Mouse (Mus musculus) spleen, postnatal 14 days (tissue): ENCODE data around the gene Itgb6.

Experiments used
- DNase-seq, 2 experiments: peaks; one replicate each; pipeline ENCODE4 v3.0.0; 2021 to 2022; ENCODE audit warnings: low spot score in 2 of 2

Itgb6 gene

DNA sequence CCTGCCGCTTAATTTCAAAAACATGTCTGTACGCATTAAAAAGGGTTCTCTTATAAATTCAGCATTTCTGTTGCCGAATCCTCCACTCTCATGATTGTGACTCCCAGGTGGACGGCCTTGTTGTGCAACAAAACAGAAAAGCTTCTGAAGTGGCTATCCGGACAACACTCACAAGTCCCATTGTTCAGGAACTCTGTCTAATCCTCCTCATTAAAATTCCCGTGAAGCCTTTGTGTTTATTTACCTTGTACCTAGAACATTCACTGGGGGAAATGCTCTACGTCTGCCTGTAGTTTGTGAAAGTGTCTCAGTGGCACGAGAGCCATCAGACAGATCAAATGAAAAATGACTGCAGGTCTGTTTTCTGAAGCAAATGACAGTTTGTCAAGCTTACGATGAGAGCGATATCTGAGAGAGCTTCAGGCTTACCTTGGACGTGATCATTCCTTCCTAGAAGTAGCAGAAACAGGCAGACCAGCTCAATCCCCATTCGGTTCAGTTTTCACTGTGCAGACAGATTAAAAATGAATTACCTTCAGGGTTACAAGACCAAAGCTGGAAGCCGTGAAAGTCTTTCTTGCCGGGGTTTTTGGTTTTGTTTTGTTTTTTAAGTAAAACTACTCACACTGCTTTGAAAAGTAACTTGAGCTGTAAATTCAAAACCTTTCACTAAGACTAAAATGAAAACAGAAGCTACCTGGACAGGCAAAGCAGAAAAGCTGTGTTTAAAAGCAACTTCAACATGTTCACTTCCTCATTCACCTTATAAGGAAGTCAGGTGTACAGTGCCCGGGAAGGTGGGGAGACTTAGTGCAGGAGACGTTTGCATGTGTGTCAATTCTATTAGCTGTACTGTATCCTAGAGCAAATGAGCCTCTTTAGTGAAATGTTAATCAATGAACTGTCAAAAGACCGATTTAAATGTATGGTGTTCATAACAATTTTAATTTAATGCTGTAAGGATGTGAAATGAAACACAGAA is 49.2 kb downstream of the Itgb6 start:
- DNase-seq, result no peak

DNA sequence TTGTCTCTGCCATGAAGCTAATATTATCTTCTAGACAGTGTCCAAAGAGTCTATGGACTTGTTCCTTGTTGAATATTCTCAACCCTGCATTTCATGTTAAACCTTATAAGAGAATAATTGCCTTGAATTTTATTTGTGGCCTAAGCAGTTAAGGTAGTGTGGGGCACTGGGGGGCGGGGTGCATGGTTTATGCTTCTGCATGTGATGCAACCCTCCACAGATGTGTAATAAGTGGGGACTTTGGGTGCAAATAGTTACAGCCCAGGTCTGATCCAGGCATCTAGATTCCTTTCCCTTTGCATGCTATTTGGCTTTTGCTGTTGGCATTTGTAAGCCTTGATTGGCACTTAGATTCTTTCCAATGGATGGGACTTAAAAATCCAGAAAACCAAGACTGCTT is 51.2 kb downstream of the Itgb6 start:
- DNase-seq, result no peak

DNA sequence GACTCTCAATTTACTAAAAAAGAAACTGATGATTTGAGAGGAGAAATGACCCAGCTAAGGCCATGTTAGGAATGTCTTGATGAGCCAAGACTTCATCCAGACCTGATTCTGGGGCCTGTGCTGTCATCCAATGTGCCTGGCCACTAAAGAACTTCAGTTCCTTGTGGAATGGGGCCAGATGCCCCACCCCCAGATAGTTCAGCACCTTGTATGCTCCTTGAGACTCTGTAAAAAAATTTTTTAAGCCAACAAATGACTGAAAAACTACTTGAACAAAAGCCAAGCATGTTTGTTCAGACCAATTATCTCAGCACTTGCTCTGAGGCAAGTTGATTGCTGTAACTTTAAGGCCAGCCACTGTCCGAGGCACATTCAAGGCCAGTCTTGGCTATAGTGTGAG is 59.4 kb downstream of the Itgb6 start:
- DNase-seq, result no peak

DNA sequence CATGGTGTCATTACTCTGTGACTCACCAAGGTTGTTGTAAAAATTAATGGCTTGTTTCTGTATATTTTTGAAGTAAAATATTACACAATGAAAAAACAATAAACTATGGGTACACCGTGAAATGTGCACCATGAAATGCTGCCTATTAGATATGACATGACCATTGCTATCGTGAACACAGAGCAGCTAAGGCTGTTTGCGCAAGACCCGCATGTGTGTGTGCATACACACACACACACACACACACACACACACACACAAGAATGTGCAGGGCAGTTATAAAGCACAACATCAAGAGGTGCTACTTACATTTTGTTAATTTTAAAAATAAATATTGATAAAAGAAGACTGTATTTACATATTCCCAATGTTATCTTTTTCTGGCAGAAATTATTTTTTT is 62.5 kb downstream of the Itgb6 start:
- DNase-seq, result no peak

DNA sequence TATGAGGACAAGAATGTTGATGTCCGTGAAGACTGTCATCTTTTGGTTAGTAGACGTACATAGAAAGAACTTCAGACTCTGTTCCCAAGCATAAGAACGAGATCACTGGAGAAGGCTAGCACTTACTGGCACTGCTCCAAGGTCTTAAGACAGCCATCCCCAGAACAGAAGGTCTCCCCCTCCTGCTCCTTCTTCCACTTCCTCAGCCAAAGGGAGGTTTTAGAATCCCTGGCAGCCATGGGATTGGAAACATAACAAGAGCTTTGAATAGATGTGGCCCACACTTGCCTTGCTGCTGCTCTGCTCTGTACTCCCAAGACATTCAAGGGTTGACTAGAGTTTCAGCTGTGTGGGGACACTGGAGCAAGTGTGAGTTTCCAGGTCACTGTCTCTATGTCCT is 63.5 kb downstream of the Itgb6 start:
- no peak for DNase-seq

DNA sequence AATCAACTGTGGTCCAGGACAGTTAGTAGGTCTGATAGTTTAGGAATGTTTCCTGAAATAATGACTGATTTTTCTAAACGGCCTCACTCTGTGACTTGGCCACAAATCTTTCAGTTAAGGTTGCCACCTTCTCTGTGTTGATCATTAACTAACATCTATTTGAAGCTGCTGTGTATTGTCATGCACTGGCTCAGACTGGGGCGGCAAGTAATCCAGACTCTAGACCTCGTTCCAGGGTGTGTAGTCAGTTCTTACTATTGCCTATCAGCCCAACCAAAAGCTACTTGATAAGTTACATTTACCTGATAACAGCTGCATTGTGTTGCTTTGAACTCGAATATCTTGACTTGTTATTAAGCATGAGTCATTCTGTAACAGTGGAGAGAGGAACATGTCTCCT is 67.6 kb downstream of the Itgb6 start:
- DNase-seq, result no peak

DNA sequence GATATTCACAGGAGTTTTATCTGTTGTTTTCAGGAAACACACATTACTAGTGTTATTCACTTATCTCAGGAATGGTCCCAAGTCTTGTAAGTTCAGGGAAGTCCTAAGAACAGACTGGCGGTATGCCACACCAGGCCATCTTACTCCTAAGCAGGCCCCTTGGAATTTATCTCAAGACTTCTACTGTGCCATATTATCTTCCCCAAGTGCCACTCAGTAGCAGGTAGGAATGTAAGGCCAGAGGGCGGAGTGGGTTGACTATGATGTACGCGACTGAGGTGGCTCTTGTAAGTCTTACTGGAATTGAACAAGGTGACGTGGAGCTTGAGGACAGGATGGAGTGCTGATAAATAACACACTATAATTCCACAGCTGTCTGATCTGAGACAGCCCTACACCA is 72.3 kb downstream of the Itgb6 start:
- DNase-seq, result no peak

DNA sequence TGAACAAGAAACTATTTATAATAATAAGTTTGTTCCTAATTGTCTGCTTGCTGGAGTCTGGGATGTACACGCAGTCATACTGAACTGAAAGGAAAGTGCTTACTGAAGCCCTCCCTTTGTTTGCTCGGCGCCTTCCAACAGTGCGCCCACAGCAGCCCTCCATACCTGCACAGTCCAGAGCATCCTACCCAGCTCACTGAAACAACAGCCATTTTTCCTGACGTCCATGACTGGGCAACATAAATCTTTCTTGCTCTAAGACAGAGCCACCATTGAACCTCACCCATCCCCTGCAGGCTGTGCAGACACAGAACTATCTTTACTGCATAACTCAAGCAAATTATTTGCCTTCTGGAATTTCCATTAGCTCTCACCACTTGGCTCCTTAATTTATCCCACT is 74.8 kb downstream of the Itgb6 start:
- no peak for DNase-seq

DNA sequence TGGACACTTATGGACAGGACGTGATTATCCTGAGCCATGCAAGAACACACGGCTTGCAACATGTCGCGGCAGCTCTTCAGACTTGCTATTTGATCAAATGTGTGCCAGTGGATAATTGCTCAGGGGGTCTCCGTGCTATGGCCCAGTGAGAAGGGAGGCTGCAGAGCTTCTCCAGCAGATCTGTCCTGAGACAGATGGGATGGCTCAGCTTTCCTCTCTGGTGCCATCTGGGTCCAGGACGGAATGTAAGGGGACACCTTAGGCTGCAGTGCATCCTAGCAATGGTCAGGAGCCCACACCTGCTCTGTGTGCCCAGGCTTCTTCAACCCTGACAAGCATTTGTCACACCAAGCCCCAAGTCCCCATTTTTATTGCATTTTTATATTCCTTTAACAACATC is 75.9 kb downstream of the Itgb6 start:
- no peak for DNase-seq

DNA sequence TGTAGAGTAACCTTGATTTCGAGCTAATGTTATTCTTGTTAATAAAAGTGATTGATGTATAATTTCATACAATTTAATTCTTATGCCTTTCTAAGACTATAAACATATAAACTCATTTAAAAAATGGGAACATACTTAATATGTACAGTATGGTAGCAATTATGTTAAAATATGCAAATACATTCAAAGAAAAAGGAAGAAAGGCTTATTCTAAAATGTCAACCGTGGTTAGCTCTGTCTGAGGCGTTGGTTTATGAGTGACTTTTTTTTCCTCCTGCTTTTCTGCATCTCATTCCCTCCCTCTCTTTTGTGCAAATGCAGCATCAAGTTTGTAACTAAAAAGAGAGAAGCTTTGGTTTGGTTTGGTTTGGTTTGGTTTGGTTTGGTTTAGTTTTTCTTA is 79.0 kb downstream of the Itgb6 start:
- no peak for DNase-seq

DNA sequence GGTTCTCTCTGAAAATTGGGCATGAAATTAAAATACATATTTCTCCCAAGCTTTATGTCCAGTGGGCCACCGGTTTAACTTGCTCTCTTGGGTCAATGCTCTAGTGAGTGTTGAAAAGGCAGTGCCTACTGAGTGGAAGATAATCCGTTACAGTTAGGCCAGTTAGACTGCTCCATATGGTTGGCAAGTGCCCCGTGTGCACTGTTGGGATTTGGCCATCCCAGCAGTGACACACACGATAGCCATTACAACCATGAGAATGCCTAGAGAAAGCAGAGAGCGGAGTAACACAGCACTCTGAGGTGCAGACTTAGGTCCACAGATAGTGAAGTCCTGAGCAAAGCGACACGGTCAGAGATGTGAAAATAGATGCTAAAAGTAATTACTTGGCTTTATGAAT is 79.8 kb downstream of the Itgb6 start:
- no peak for DNase-seq

DNA sequence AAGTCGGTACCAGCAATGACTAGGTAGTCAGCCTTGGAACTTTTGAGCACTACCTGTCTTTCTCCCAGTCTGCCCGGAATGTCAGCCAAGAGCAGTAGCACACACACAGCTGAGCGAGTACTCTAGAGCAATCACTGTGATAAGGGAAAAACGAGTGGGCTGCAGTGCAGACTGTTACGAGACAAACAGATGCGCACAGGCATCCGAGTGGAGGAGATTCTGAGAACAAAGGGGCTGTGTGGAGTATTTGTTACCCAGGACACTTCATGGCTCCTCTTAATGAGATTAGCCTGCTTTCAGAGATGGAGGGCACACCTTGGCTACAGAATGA is 82.1 kb downstream of the Itgb6 start:
- no peak for DNase-seq

DNA sequence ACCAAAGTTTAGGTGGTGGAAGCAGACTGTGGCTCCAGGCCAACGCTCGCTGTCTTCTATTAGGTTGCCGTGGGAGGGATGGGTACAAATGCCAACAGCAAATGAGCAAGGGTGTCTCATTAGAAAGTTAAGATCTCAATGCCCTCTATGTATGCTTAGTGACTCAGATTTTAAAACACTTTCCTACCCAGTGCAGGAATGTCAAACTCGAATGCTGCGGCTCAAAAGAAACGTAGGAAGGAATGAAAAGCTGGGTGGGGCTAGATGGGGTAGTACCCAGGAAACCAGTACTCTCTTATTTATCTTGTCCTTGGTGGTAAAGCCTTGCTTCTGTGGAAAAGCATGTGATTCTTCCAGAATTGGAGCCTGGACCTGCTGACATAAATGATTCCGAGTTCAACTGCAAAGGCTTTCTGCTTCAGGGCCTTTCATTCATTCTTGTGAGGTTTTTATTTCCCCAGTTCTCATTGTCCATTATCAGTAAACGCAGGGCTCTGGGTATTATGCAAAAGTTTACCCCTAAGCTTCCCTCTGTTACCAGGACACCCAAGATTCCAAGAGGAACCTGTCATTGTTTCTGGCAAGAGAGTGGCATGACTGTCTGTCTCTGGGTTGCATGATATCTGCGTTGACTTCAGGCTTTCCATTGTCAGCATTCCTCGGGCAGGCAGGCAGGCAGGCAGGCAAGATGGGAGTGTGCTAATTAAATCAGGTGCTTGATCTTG is 82.7 kb downstream of the Itgb6 start:
- DNase-seq, result no peak

DNA sequence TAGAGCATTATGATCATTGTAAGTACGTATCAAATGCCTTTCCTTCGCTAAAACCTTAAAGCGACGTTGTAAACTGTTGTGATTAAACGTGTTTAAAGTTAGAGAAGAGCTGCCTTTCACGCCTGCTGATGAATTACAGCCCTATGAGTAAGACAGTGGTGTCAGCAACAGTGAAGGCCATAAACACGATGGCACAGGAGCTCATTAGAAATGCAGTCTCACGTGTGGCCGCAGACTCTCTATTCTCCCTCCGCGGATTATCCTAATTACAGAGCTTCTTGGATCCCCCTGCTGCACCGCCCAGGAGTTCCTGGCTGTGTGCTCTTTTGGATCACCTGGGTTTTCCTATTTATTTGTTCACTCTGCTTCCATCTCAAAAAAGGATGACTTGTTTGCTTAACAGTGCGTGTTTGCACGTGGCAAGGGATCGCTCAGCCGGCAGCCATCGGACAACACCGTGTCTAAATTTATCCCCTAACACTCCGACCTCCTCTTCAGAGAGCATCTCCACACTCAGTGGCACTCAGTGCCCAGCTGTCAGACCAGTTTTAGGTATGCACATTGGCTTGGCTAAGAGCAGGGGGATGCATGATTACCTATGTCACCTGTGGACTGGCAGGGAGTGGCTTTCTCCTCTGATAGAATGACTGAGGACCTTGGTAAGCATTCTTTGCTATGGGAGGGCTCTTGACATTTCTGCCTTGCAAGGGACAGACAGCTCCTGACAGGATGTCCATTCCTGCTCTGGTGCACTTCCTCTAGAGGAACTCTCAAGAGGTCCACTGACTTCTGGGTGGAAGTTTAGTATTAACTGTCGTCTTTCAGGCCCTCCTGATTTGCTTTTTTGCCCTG is 85.3 kb downstream of the Itgb6 start:
- no peak for DNase-seq

DNA sequence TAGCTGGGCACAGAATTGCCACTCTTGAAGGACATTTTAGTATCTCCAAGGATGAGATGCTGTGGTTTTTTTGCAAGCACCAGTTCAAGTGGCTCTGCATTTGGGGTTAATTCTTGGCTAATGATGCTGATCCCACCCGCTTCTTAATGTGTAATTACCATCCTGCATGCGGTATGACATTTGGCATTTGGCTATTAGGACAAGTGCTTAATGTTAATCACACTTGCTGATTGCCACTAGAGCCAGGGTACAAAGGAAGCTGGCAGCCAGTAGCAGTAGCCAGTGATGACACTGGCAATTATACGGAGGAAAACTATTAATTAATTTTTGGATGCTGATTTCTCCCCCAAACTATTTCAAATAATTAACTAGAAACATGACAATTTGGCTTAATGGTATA is 86.0 kb downstream of the Itgb6 start:
- no peak for DNase-seq

DNA sequence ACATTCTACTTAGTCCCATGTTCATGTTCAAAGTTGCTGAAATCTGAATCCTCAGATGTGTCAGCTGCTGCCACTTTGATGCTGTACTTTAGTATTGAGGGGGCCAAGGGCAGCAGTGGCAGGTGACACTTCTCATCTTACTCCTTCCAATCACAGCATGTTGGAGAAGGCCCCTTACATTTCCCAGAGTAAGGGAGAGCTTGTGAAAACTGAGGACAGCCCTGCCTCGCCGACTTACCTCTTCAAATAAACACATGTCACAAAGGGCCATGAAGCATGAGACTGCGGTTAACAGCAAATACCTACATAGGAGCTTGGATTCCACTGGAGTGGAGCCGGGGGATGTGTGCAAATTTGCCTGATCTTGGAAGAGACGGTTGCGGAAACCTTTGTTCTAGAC is 86.4 kb downstream of the Itgb6 start:
- no peak for DNase-seq

DNA sequence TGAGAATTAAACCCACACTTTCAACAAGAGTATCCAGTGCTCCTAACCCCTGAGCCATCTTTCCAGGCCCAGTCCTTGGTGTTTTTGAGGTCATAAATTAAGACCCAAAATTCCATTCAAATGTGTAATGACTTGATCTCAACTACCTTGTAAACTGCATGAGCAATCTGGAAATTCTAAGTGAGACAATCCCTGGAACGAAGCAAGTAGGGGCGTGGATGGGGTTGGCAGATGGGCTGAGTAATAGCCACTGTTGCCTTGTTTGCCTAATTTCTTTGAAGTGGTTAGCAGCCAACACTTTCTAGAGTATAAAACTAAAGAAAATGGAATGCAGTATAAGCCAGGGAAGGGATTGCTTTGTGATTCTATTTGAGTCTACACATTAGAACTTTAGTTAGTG is 89.7 kb downstream of the Itgb6 start:
- no peak for DNase-seq

DNA sequence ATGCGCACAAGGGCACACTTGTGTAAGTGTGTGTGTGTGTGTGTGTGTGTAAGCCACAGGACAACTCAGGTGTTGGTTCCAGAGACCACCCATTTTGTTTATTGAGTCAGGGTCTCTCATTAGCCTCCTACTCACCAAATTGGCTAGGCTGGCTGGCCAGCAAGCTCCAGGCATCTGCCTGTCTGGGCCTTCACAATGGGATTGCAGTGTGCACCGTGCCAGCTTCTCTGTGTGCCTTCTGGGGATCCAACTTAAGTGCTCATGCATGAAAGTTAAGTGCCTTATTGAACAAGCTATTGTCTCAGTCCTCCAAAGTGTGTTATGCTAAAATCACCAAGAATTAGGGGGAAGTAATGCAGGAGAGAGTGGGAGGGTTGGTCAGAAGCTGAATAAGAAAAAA is 92.1 kb downstream of the Itgb6 start:
- DNase-seq, result no peak

DNA sequence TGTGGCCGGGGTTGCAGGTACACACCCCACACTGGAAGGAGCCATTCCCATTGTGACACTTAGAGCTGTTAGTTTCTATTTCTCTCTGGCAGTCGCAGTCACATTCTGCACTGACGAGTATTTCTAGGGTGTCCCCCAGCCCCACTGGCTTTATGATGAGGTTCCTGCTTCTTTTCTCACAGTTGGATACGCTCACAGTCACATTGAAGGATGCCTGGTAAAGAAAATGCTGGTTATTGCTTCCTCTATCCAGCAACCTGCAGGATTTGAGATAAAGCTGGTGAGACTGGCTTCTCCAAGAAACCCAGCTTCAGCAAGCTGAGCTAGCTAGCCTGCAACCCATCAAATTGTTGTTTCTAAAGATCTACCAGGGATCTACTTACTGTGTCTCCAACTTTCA is 94.5 kb downstream of the Itgb6 start:
- DNase-seq, result no peak

DNA sequence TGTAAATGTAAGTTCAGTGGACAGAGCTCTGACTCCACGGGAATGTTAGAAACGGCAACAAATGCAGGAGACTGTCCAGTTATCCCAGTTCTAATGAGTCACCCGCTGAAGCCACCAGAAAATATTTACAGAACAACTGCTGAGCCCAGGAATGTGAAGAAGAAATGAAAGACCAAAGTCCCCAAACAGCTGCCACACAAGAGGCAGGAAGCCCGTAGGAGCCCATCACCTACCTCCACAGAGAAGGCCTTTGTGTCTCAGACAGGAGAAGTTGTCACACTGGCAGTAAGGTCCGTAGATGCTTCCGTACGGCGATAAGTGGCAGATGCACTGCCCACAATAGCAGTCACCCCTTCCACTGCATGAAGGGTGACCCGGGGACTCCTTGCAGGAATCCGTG is 94.9 kb downstream of the Itgb6 start:
- no peak for DNase-seq

DNA sequence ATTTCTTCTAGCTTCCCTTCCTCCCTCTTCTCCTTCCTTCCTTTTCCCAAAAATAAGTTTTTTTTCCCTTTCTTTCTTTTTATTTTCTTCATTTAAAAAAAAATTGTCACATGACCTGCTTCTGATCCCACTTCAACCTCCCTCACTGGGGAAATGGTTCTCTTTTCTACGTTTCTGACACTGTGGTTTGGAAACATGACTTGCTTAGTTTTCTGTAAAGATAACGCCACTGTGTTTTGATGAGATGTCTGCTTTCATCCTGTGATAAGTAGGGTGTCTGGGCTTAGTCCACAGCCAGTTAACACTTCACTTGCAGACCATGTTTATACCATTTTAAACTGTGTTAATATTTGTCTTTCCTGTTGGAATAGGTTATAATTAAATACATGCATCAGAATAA is 96.7 kb downstream of the Itgb6 start:
- DNase-seq, result no peak

DNA sequence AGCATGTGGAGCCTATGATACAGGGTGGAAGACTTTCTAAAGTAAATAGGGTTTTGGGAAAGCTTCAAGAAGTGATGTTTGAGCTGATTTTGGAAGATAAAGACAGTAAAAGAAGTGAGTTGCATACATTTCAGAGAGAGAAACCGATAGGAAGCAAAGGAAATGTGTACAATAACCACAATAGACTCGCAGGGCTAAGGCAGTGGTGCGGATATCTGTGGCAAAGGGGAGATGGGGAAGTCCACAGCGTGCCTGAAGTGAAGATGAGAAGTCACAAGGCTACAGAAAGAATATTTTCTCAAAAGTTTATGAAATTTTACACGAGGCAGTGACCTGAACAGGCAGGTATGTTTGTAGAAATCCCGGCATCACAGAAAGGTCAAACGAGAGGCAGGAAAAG is 100.3 kb downstream of the Itgb6 start:
- no peak for DNase-seq
